14 mouse cellular contexts compared by ENCODE assay signal in the genomic region with DNA sequence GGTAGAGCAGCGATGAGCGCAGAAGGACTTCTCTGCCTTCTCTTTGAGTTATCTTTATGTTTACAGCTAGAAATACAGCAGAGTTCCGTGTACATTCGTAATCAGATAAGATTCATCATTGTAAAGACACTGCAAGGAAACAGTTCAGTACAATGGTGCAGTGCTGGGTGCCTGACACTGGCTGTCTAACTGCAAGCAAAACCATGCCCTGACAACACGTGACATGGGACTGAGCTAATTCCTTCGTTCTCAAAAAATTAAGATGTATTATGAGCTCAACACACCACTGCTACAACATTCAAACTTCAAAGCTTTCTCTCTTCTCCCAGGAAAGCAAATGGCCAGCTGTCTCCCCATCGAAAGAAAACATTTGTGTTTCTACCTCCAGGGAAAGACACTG.
DNase-seq lines count a peak whose midpoint lies in the region; ATAC-seq and TF ChIP-seq lines count a peak whose summit lies in the region.
"Had no signal": no experiment of that assay in that cellular context is flagged by ENCODE, and none has a peak within 500 bp of the region (broad histone marks: within the 10 kb centered on the region; RNA-seq: fewer than 3 reads in every experiment).

No protein-coding gene starts in this region.

- no peak overlapping the region for H3K27ac ChIP-seq in kidney, embryonic 14.5 days (ENCODE audit: low read depth, low read length)
- H3K27ac ChIP-seq in kidney, adult 2 months (ENCODE audit: insufficient read depth, low read depth, low read length), result no peak overlapping the region
- no peak overlapping the region for H3K27ac ChIP-seq in embryonic facial prominence, embryonic 15.5 days (replicated peaks)
- no peak overlapping the region for H3K27ac ChIP-seq in forebrain, embryonic 13.5 days
- H3K27ac ChIP-seq in midbrain, embryonic 14.5 days (replicated peaks; ENCODE audit: low read depth, low read length), result no peak overlapping the region
- H3K27ac ChIP-seq: heart, adult 2 months; hindbrain, embryonic 13.5 days; liver, embryonic 12.5 days had no signal

- no peak for ATAC-seq in kidney, embryonic 14.5 days (ENCODE audit: low FRiP score, low TSS enrichment)
- no peak for ATAC-seq in embryonic facial prominence, embryonic 15.5 days (ENCODE audit: insufficient number of reproducible peaks, low FRiP score, low TSS enrichment, low read depth)
- ATAC-seq in forebrain, embryonic 13.5 days, result 0 out of 2 replicates have a peak, but pooled peaks have one; percentile 38
- ATAC-seq in midbrain, embryonic 14.5 days (ENCODE audit: low FRiP score, low TSS enrichment), result no peak
- ATAC-seq: liver, embryonic 12.5 days had no signal

- no peak overlapping the region for H3K4me3 ChIP-seq in kidney, embryonic 14.5 days (ENCODE audit: low read length)
- no peak overlapping the region for H3K4me3 ChIP-seq in kidney, adult 2 months (ENCODE audit: insufficient read depth, low read depth, low read length)
- H3K4me3 ChIP-seq in embryonic facial prominence, embryonic 15.5 days (replicated peaks), result no peak overlapping the region; the same call in 1 of the 2 replicates
- peak overlapping the region; percentile 18; the same call in 1 of the 2 replicates for H3K4me3 ChIP-seq in forebrain, embryonic 13.5 days
- no peak overlapping the region for H3K4me3 ChIP-seq in midbrain, embryonic 14.5 days (replicated peaks; ENCODE audit: low read depth, low read length)
- H3K4me3 ChIP-seq: heart, adult 2 months; hindbrain, embryonic 13.5 days; liver, embryonic 12.5 days had no signal

- TF ChIP-seq POLR2A in kidney, adult 2 months (IDR thresholded peaks at IDR 0.05; ENCODE audit: low read depth, low read length), result no peak

- DNase-seq in kidney, adult 2 months, result no peak
- DNase-seq in midbrain, embryonic 14.5 days, result no peak
- no peak for DNase-seq in embryo, embryonic 10 days (ENCODE audit: low spot score)
- no peak for DNase-seq in urinary bladder, postnatal 4 days (ENCODE audit: low spot score in 2 of 2)
- DNase-seq: cerebellum, adult 2 months; heart, adult 2 months; kidney, postnatal 25 days; layer of hippocampus, postnatal 36 days; retina, postnatal 1 day had no signal

- 52% methylated on average over 7 of the region's 7 CpGs for WGBS in kidney, embryonic 14.5 days
- WGBS in kidney, adult 2 months, result 64% methylated on average over 7 of the region's 7 CpGs
- WGBS in embryonic facial prominence, embryonic 15.5 days, result 53% methylated on average over 7 of the region's 7 CpGs
- 41% methylated on average over 7 of the region's 7 CpGs for WGBS in forebrain, embryonic 13.5 days
- WGBS in midbrain, embryonic 14.5 days, result 35% methylated on average over 7 of the region's 7 CpGs

- H3K27me3 ChIP-seq in kidney, embryonic 14.5 days (ENCODE audit: control insufficient read depth, insufficient read depth, low read length), result no peaks in the 10 kb centered on the region
- no peaks in the 10 kb centered on the region for H3K27me3 ChIP-seq in kidney, adult 2 months (replicated peaks; ENCODE audit: control insufficient read depth, insufficient read depth, low read length)
- H3K27me3 ChIP-seq in embryonic facial prominence, embryonic 15.5 days, result no peaks in the 10 kb centered on the region
- H3K27me3 ChIP-seq in forebrain, embryonic 13.5 days, result 0 out of 2 replicates have a peak, but pooled peaks cover 5% of the 10 kb centered on the region
- no peaks in the 10 kb centered on the region for H3K27me3 ChIP-seq in midbrain, embryonic 14.5 days (ENCODE audit: control insufficient read depth, insufficient read depth, low read length)
- H3K27me3 ChIP-seq: hindbrain, embryonic 13.5 days; liver, embryonic 12.5 days had no signal

- 0 out of 2 replicates have a peak overlapping the region, but pooled peaks have one; percentile 3 for H3K4me2 ChIP-seq in kidney, embryonic 14.5 days (replicated peaks; ENCODE audit: low read depth, low read length)
- 0 out of 2 replicates have a peak overlapping the region, but pooled peaks have one; percentile 19 for H3K4me2 ChIP-seq in embryonic facial prominence, embryonic 15.5 days (replicated peaks)
- peak overlapping the region; percentile 56 for H3K4me2 ChIP-seq in forebrain, embryonic 13.5 days
- H3K4me2 ChIP-seq in midbrain, embryonic 14.5 days (ENCODE audit: low read length), result peak overlapping the region; percentile 49
- H3K4me2 ChIP-seq: hindbrain, embryonic 13.5 days; liver, embryonic 12.5 days had no signal

- no peak overlapping the region for H3K9ac ChIP-seq in kidney, embryonic 14.5 days (ENCODE audit: low read depth, low read length)
- no peak overlapping the region for H3K9ac ChIP-seq in embryonic facial prominence, embryonic 15.5 days
- peak overlapping the region; percentile 27; the same call in 1 of the 2 replicates for H3K9ac ChIP-seq in forebrain, embryonic 13.5 days
- no peak overlapping the region for H3K9ac ChIP-seq in midbrain, embryonic 14.5 days (replicated peaks; ENCODE audit: low read length)
- H3K9ac ChIP-seq: hindbrain, embryonic 13.5 days; liver, embryonic 12.5 days had no signal

- H3K4me1 ChIP-seq in kidney, embryonic 14.5 days (ENCODE audit: control insufficient read depth, insufficient read depth, low read length), result peaks cover 9% of the 10 kb centered on the region; the same call in 1 of the 2 replicates
- no peaks in the 10 kb centered on the region for H3K4me1 ChIP-seq in kidney, adult 2 months (ENCODE audit: control insufficient read depth, insufficient read depth, low read length)
- no peaks in the 10 kb centered on the region for H3K4me1 ChIP-seq in embryonic facial prominence, embryonic 15.5 days
- peaks cover 10% of the 10 kb centered on the region for H3K4me1 ChIP-seq in forebrain, embryonic 13.5 days
- H3K4me1 ChIP-seq in midbrain, embryonic 14.5 days (ENCODE audit: control insufficient read depth, insufficient read depth, low read length), result no peaks in the 10 kb centered on the region
- H3K4me1 ChIP-seq: hindbrain, embryonic 13.5 days; liver, embryonic 12.5 days had no signal

- TF ChIP-seq CTCF in kidney, adult 2 months (conservative IDR thresholded peaks at IDR 0.05; ENCODE audit: insufficient read depth, insufficient read length, low read depth, low read length), result no peak

- H3K36me3 ChIP-seq in kidney, embryonic 14.5 days (ENCODE audit: control insufficient read depth, insufficient read depth, low read length), result no peaks in the 10 kb centered on the region
- H3K36me3 ChIP-seq in kidney, adult 2 months (ENCODE audit: control insufficient read depth, insufficient read depth, low read length), result no peaks in the 10 kb centered on the region
- no peaks in the 10 kb centered on the region for H3K36me3 ChIP-seq in embryonic facial prominence, embryonic 15.5 days
- H3K36me3 ChIP-seq in forebrain, embryonic 13.5 days (ENCODE audit: poor library complexity, severe bottlenecking), result no peaks in the 10 kb centered on the region
- H3K36me3 ChIP-seq in midbrain, embryonic 14.5 days (ENCODE audit: control insufficient read depth, insufficient read depth, low read length), result no peaks in the 10 kb centered on the region
- H3K36me3 ChIP-seq: hindbrain, embryonic 13.5 days; liver, embryonic 12.5 days had no signal

- no peaks in the 10 kb centered on the region for H3K9me3 ChIP-seq in kidney, embryonic 14.5 days (ENCODE audit: control insufficient read depth, low read length)
- no peaks in the 10 kb centered on the region for H3K9me3 ChIP-seq in embryonic facial prominence, embryonic 15.5 days (replicated peaks)
- H3K9me3 ChIP-seq in forebrain, embryonic 13.5 days (replicated peaks), result no peaks in the 10 kb centered on the region
- H3K9me3 ChIP-seq in midbrain, embryonic 14.5 days (ENCODE audit: control insufficient read depth, low read length), result no peaks in the 10 kb centered on the region
- H3K9me3 ChIP-seq: hindbrain, embryonic 13.5 days; liver, embryonic 12.5 days had no signal

Comparison
In these comparisons a context has a peak if more than half of its experiments do, and no peak if none do; other contexts are left out.
1. H3K4me2 ChIP-seq: peak in every context shown above with its lines; median percentile 56 in forebrain, embryonic 13.5 days; 49 in midbrain, embryonic 14.5 days; 19 in embryonic facial prominence, embryonic 15.5 days; 3 in kidney, embryonic 14.5 days.